In the genomic region with DNA sequence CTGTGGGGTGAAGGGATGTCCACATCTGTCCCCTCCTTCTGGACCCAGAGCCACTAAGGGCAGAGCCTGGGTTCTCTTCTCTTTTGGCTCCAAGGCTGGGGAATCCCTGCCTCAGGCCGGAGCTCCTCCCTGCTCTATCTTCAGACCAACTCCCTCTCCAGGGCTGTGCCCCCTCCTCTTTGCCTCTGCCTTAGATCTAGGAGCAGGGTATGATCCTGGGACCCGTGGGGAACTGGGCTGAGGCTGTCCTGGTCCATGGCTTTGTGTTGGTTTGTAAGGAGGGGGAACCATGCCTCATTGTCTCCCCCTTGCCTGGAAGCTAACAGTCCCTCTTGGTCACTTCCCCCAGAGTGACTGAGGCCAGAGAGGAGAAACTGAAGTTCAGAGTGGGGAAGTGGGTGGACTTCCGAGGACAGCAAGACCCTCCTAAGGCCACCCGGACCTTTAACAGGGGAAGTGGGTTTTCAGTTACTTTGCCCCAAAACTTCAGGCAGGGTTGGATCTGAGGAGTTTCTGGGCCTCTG, we compare ENCODE assay signal across 9 mouse cellular contexts. TPM values are rescaled to one million over a fixed set of nuclear protein-coding genes. Genes with fewer than 3 reads are reported as not detected.
DNase-seq lines count a peak whose midpoint lies in the region; ATAC-seq lines count a peak whose summit lies in the region.
"Had no signal": no experiment of that assay in that cellular context is flagged by ENCODE, and none has a peak within 500 bp of the region (broad histone marks: within the 10 kb centered on the region; RNA-seq: fewer than 3 reads in every experiment).

No protein-coding gene starts in this region.

- H3K9ac ChIP-seq in kidney, embryonic 15.5 days = peak overlapping the region; percentile 63
- peak overlapping the region; percentile 80 for H3K9ac ChIP-seq in embryonic facial prominence, embryonic 15.5 days

- DNase-seq in kidney, adult 11 months = no peak
- peak; percentile 58 for DNase-seq in limb, embryonic 10.5 days (ENCODE audit: low spot score)
- DNase-seq in neural tube, embryonic 10.5 days (ENCODE audit: extremely low spot score, low spot score) = peak; percentile 33
- DNase-seq in frontal cortex, postnatal 25 days (ENCODE audit: low spot score in 2 of 2) = no peak
- DNase-seq in cerebellum, postnatal 36 days = no peak
- no peak for DNase-seq in lung, postnatal 36 days

- no peaks in the 10 kb centered on the region for H3K9me3 ChIP-seq in kidney, embryonic 15.5 days (replicated peaks)
- H3K9me3 ChIP-seq in embryonic facial prominence, embryonic 15.5 days (replicated peaks) = no peaks in the 10 kb centered on the region
- H3K9me3 ChIP-seq in limb, embryonic 10.5 days (replicated peaks) = no peaks in the 10 kb centered on the region

- no peaks in the 10 kb centered on the region for H3K36me3 ChIP-seq in kidney, embryonic 15.5 days
- no peaks in the 10 kb centered on the region for H3K36me3 ChIP-seq in embryonic facial prominence, embryonic 15.5 days
- peaks cover 35% of the 10 kb centered on the region for H3K36me3 ChIP-seq in limb, embryonic 10.5 days

- H3K4me3 ChIP-seq in kidney, embryonic 15.5 days (replicated peaks) = peak overlapping the region; percentile 59
- H3K4me3 ChIP-seq in embryonic facial prominence, embryonic 15.5 days (replicated peaks) = peak overlapping the region; percentile 68
- H3K4me3 ChIP-seq in limb, embryonic 10.5 days = peak overlapping the region; percentile 66

- peak; percentile 20; the same call in 1 of the 2 replicates for ATAC-seq in kidney, embryonic 15.5 days (replicated peaks; ENCODE audit: low FRiP score)
- no peak for ATAC-seq in embryonic facial prominence, embryonic 15.5 days (ENCODE audit: insufficient number of reproducible peaks, low FRiP score, low TSS enrichment, low read depth)
- ATAC-seq: Patski had no signal

- H3K4me2 ChIP-seq in kidney, embryonic 15.5 days = peak overlapping the region; percentile 92
- peak overlapping the region; percentile 79 for H3K4me2 ChIP-seq in embryonic facial prominence, embryonic 15.5 days (replicated peaks)

- WGBS in kidney, embryonic 15.5 days = 10% methylated on average over 4 of the region's 4 CpGs
- 5% methylated on average over 4 of the region's 4 CpGs for whole genome bisulfite sequencing in embryonic facial prominence, embryonic 15.5 days
- 14% methylated on average over 4 of the region's 4 CpGs for WGBS in limb, embryonic 10.5 days

- no peaks in the 10 kb centered on the region; the same call in none of the 2 replicates for H3K27me3 ChIP-seq in kidney, embryonic 15.5 days
- H3K27me3 ChIP-seq in embryonic facial prominence, embryonic 15.5 days = no peaks in the 10 kb centered on the region
- no peaks in the 10 kb centered on the region for H3K27me3 ChIP-seq in limb, embryonic 10.5 days (ENCODE audit: low read depth, poor library complexity, severe bottlenecking)
- H3K27me3 ChIP-seq: Patski had no signal

- H3K4me1 ChIP-seq in kidney, embryonic 15.5 days = peaks cover 50% of the 10 kb centered on the region
- peaks cover 76% of the 10 kb centered on the region for H3K4me1 ChIP-seq in embryonic facial prominence, embryonic 15.5 days
- peaks cover 70% of the 10 kb centered on the region for H3K4me1 ChIP-seq in limb, embryonic 10.5 days

- H3K27ac ChIP-seq in kidney, embryonic 15.5 days = peak overlapping the region; percentile 84
- H3K27ac ChIP-seq in embryonic facial prominence, embryonic 15.5 days (replicated peaks) = peak overlapping the region; percentile 82
- peak overlapping the region; percentile 93 for H3K27ac ChIP-seq in limb, embryonic 10.5 days

RNA-seq across cellular contexts. Expression of a gene that starts 0.8 kb away (rescaled TPM):
- 47.1 and 53.2 TPM in 2 replicates for polyA plus RNA-seq in kidney, embryonic 15.5 days (2015; fragmentation: Nextera tagmentation; extraction: Ambion mirVana)
- polyA plus RNA-seq in embryonic facial prominence, embryonic 15.5 days (2015; fragmentation: Nextera tagmentation; extraction: Ambion mirVana) = 168 and 169 TPM in 2 replicates
- polyA plus RNA-seq in limb, embryonic 10.5 days (2016; fragmentation: Nextera tagmentation; extraction: Ambion mirVana) = 160 and 171 TPM in 2 replicates

RNA-seq across cellular contexts. Expression of a gene that starts 31.8 kb away (rescaled TPM):
- polyA plus RNA-seq in kidney, embryonic 15.5 days (2015; fragmentation: Nextera tagmentation; extraction: Ambion mirVana) = 36.6 and 44.5 TPM in 2 replicates
- polyA plus RNA-seq in embryonic facial prominence, embryonic 15.5 days (2015; fragmentation: Nextera tagmentation; extraction: Ambion mirVana) = 123 and 126 TPM in 2 replicates
- 35.6 and 38.7 TPM in 2 replicates for polyA plus RNA-seq in limb, embryonic 10.5 days (2016; fragmentation: Nextera tagmentation; extraction: Ambion mirVana)

RNA-seq across cellular contexts. Expression of a gene that starts 40.2 kb away (rescaled TPM):
- polyA plus RNA-seq in kidney, embryonic 15.5 days (2015; fragmentation: Nextera tagmentation; extraction: Ambion mirVana) = 1.4 and 1.9 TPM in 2 replicates
- 5.6 and 6.1 TPM in 2 replicates for polyA plus RNA-seq in embryonic facial prominence, embryonic 15.5 days (2015; fragmentation: Nextera tagmentation; extraction: Ambion mirVana)
- 1.1 TPM in 2 replicates for polyA plus RNA-seq in limb, embryonic 10.5 days (2016; fragmentation: Nextera tagmentation; extraction: Ambion mirVana)

Comparison
In these comparisons a context has a peak if more than half of its experiments do, and no peak if none do; other contexts are left out.
1. DNase-seq: peak in limb, embryonic 10.5 days (single experiment) and neural tube, embryonic 10.5 days (single experiment); none in kidney, adult 11 months (single experiment), frontal cortex, postnatal 25 days (0 of 2), cerebellum, postnatal 36 days (0 of 2) and lung, postnatal 36 days (single experiment).
2. Peak in every context shown above with its lines, with median percentiles within 50 percentile points of each other: H3K27ac ChIP-seq and H3K4me3 ChIP-seq.